Mouse (Mus musculus) olfactory bulb, adult 2 months (tissue): ENCODE results near the gene Glipr2.

ENCODE experiments used
- CTCF ChIP-seq: fragments of 200-500 bp; IDR thresholded peaks from 2 replicates; pipeline ENCODE4 v1.5.1; 2012; ENCODE audit warnings: low read depth, mild to moderate bottlenecking, low read length, moderate library complexity; ENCODE audit not compliant: insufficient read depth
- POLR2A ChIP-seq: fragments of 200-500 bp; IDR thresholded peaks from 2 replicates; pipeline ENCODE4 v1.6.1; 2012; ENCODE audit warnings: mild to moderate bottlenecking, low read depth, low read length, moderate library complexity; ENCODE audit not compliant: insufficient read depth

GRCm38 (mm10) chr4:43920602-43921001, 36.6 kb upstream of the Glipr2 start:
- TF ChIP-seq POLR2A = no peak
- no peak for TF ChIP-seq CTCF
